Mouse (Mus musculus) layer of hippocampus, adult 2 months (tissue): ENCODE measurements at regions not wholly inside any gene's neighbourhood (a gene's known extent, or its start where the extent isn't known, plus 50 kb on each side); places are given as distances from the start of the nearest gene placed in this dataset.
A peak's percentile ranks its signal among the peaks of the same experiment; 100 is the strongest.

Source experiments
- DNase-seq, 2 experiments: peaks; one replicate each; pipeline ENCODE4 v3.0.0; 2022; ENCODE audit warnings: low spot score in 2 of 2
- H3K27ac ChIP-seq: fragments of 200-600 bp; 2 replicates; pipeline ENCODE4 v1.8.1; 2022
- H3K4me3 ChIP-seq: fragments of 200-600 bp; 2 replicates; pipeline ENCODE4 v1.8.1; 2022; ENCODE audit warnings: mild to moderate bottlenecking
- CTCF ChIP-seq: fragments of 200-600 bp; conservative IDR thresholded peaks from 2 replicates; pipeline ENCODE4 v1.8.1; 2022; ENCODE audit warnings: antibody characterized with exemption, mild to moderate bottlenecking, moderate library complexity

DNA sequence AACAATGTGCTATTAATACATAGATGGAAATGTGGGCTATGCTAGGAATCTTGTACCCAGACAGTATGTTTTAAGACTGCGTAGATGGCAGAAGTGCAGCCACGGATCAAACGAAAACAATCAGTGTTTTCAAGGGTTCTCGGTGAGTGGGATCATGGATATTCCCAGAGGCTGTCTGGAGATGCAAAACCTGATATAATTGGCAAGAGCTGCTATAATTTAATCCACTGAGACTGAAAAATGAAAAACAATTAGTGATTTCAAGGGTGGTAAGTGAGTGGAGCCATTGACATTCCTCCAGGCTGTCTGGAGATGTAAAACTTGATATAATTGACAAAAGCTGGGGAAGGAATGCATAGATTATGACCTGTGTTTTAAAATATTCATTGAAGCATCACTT lies 545.5 kb upstream of the Api5 start:
- Histone ChIP-seq H3K4me3 (no peak overlapping the region), H3K27ac (no peak overlapping the region)
- no peak for TF ChIP-seq CTCF
- DNase-seq, result no peak

DNA sequence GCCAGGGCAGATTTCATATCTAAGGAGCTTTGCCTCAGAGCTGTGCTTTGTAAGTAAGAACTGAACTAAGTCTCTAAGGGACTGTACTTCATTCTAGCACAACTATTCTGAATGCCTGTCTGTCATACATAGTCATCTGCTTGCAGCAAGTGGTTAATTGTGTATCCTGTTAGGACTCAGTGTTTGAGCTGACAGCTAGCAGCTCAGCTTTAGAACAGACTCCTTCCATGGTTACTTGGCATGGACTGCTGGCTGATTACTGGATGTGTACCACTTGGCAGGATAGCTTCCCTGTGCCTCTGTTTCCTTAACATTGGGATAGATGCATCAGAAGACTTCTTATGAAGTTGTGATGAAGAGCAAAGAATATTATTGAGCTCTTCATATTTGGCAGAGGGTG lies 525.6 kb upstream of the Api5 start:
- no peak for TF ChIP-seq CTCF
- no peak overlapping the region for H3K27ac ChIP-seq
- H3K4me3 ChIP-seq, result no peak overlapping the region
- DNase-seq, result peak in 1 of 2 experiments; percentile 15

DNA sequence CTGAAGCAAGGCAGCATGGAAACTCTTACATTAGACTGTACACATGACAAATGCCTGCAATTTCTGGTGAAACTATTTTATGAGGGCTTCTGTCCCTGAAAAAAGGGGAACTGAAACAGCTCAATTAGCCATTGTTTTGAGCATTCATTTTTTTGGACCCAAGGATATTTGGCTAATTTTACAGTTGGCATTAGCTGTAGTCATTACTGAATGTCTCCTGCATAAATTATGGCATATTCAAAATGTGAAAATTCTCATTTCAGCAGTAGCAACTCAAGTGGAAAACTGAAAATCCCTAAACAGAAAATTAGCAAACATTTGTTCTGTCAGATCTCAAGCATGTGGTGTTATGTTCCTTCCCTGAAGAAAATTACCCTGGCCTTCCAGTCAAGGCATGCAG lies 507.7 kb upstream of the Api5 start:
- no peak for DNase-seq
- TF ChIP-seq CTCF, result no peak
- Histone ChIP-seq H3K4me3 (no peak overlapping the region), H3K27ac (no peak overlapping the region)

DNA sequence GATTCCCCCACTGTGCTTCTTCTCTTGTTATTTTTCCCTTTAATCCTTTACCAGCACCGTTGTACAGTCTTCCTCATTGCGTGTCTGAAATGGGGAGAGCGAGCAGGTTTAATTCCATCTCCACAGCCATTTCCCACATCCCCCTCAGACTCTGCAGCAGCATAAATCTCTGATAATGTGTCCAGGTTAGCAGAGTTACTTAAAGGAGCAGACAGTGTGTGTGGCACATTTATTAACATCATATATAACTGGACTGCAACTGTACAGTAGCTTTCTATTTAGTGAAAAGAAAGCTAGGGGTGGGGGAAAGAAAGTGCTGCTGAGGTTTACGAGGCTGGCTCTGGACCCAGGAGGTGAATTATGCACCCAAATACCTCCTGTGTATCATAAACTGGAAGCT lies 494.2 kb upstream of the Api5 start:
- DNase-seq, result no peak
- Histone ChIP-seq H3K27ac (no peak overlapping the region), H3K4me3 (no peak overlapping the region)
- no peak for TF ChIP-seq CTCF

DNA sequence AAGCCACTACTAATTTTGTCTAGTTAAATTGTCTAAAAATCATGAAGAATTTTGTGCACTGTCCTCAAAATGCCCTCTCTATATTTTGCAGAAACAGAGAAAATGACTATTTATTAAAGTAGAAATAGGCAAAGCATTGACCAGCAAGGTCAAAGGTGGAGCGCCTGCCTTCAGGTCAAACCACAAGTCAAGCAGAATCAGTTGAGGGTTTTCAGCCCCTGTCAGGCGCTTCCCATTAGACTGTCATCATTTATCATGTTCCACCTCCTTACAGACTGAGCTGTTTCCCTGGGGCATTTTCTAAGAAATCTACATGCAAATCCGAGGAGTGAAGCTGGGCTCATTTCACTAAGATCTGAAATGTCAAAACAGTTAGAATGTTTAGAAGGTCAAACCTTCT lies 481.4 kb upstream of the Api5 start:
- no peak for DNase-seq
- TF ChIP-seq CTCF, result no peak
- Histone ChIP-seq H3K4me3 (no peak overlapping the region), H3K27ac (no peak overlapping the region)

DNA sequence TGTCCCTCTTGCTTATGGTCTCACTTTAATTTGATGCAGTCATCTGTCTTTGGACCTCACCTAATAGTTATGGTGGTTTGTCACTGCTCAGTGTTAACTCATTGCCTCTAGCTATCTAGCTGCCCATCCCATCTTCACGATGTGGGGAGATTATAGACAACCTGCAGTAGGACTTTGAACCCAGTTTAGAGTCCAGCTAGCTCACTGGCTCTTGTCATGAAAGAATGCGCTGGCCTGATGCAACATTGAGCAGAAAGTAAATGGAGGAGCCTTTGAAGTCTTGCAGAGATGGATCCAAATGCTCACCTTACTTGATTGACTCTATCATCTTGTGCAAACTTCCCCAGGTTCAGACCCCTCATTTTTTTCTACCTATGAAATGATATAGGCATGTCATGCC lies 480.1 kb upstream of the Api5 start:
- H3K4me3 ChIP-seq, result no peak overlapping the region
- H3K27ac ChIP-seq, result no peak overlapping the region
- no peak for DNase-seq
- TF ChIP-seq CTCF, result no peak

DNA sequence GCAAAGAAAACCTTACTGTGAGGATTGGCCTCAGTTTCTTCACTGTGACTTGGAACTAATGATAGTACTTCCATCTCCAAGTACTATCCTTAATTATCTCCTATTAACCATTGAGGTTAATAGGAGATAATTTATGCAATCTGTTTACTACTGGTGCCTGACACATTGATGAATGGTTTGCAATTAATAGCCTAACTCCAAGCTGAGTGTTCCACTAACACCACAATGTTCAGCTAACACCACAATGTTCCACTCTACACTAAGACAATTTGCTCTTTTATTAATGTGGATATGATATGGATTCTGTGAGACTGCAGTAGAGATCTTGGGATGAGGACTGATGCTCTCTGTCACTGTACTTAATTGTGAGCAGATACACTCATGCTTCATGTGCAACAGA lies 463.6 kb upstream of the Api5 start:
- no peak overlapping the region for H3K4me3 ChIP-seq
- DNase-seq, result no peak
- TF ChIP-seq CTCF, result no peak
- H3K27ac ChIP-seq, result no peak overlapping the region
